Mouse (Mus musculus) neutrophil, adult 5-6 weeks (primary cell): ENCODE measurements around the gene Prr30. TPM values are rescaled to one million over a fixed set of nuclear protein-coding genes. Genes with fewer than 3 reads are reported as not detected.
"Not testable (repeated sequence)": the region's sequence is repeated elsewhere in the genome, so short reads cannot be mapped to it uniquely, and the experiment has no call there.

ENCODE experiments used
- ATAC-seq: fragments of 151-379, 151-347 bp; 2 replicates; pipeline ENCODE4 v1.8.0; 2017; ENCODE audit warnings: mild to moderate bottlenecking, moderate TSS enrichment; ENCODE audit not compliant: insufficient number of reproducible peaks, poor library complexity, low FRiP score, severe bottlenecking; ENCODE audit errors: extremely low read depth
- total RNA-seq: library from RNA; stranded (forward); fragments of 200-1000 nt; gene quantifications from 2 replicates; pipeline ENCODE4 v1.2.3, GENCODE M21; 2017

The Prr30 gene
- not detected in 2 replicates for total RNA-seq

GRCm38 (mm10) chr14:101200230-101200629 lies at the start of gene Prr30:
TSS of gene Prr30 (minus strand) at chr14:101200330.
- no peak for ATAC-seq

- ATAC-seq = no peak
These were observed 46.7 kb upstream of the Prr30 start for GRCm38 (mm10) chr14:101246793-101247192.

- ATAC-seq = no peak
These were observed 45.6 kb upstream of the Prr30 start for GRCm38 (mm10) chr14:101245706-101246105.

GRCm38 (mm10) chr14:101244441-101244840 lies 44.3 kb upstream of the Prr30 start:
- not testable (repeated sequence) for ATAC-seq

- no peak for ATAC-seq
These were observed 37.8 kb upstream of the Prr30 start for GRCm38 (mm10) chr14:101237965-101238364.

- no peak for ATAC-seq
These were observed 28.9 kb upstream of the Prr30 start for GRCm38 (mm10) chr14:101229068-101229467.

GRCm38 (mm10) chr14:101222319-101222718 lies 22.2 kb upstream of the Prr30 start:
- ATAC-seq = no peak

- no peak for ATAC-seq
These were observed 27.9 kb downstream of the Prr30 start for GRCm38 (mm10) chr14:101172258-101172657.
